Mouse (Mus musculus) lung, postnatal 0 days (tissue): ENCODE data around the gene Lpcat1.

Experiments used
- CTCF ChIP-seq: IDR thresholded peaks from 2 replicates; pipeline ENCODE4 v1.5.1; 2016; ENCODE audit warnings: antibody characterized with exemption, mild to moderate bottlenecking
- EP300 ChIP-seq: IDR thresholded peaks from 2 replicates; pipeline ENCODE4 v1.6.1; 2016; ENCODE audit warnings: antibody characterized with exemption, mild to moderate bottlenecking, control low read depth

GRCm38 (mm10) chr13:73448723-73449122 is 18.3 kb upstream of the Lpcat1 start:
- TF ChIP-seq CTCF (no peak), EP300 (peak; percentile 94)
